Mouse (Mus musculus): ENCODE measurements at regions not wholly inside any gene's neighbourhood (a gene's known extent, or its start where the extent isn't known, plus 50 kb on each side); places are given as distances from the start of the nearest gene placed in this dataset.

DNA sequence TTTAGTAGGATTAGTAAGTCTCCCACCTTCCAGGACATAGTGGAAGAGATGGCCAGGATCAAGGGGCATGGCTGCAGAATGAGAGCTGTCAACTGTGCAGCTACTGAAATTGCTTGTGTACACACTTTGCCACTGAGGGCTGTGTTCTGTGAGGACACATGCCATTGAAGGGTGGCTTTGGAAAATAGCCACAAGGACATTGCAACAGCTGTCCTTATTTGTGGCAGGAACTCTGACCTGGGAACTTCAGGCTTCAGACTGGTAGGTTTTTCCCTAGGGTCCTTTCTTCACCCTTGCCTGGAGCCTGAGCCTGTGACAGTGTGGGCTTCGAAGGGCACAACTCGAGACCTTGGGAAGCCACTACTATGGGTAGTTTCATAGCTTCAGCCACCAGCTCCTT lies 64.2 kb upstream of the Ywhaq start:
- Histone ChIP-seq H3K4me1 (no peaks in the 10 kb centered on the region), H3K36me3 (replicated peaks; ENCODE audit: low read length) (no peaks in the 10 kb centered on the region), H3K27me3 (replicated peaks) (no peaks in the 10 kb centered on the region), H3K4me3 (replicated peaks) (no peak overlapping the region), H3K9me3 (peaks cover 9% of the 10 kb centered on the region; the same call in 1 of the 2 replicates)
- TF ChIP-seq FLI1 (IDR thresholded peaks at IDR 0.05; ENCODE audit: low read length): no peak
- no peak for TF ChIP-seq GATA1 (IDR thresholded peaks at IDR 0.05; ENCODE audit: borderline replicate concordance, low read length)

DNA sequence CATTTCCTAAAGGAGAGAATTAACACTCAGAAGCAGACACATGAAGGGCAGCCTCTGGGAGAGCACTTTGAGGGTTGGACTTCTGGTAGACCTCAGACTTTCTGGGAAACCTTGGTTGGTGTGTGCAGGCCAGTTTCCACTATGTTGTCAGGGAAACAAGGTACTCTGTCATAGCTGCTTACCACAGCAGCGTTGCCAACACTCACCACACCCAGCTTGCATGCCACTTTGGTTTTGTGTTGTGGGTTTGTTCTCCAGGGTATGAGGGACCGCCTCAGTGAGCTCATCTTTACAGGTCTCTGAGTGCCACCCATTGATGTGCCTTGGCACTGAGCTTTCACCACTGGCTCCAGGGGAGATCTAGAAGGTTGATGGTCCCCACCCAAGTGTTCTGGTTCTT lies 62.8 kb upstream of the Ywhaq start:
- Histone ChIP-seq H3K27me3 (replicated peaks) (no peaks in the 10 kb centered on the region), H3K4me3 (replicated peaks) (no peak overlapping the region), H3K36me3 (replicated peaks; ENCODE audit: low read length) (no peaks in the 10 kb centered on the region), H3K9me3 (peaks cover 9% of the 10 kb centered on the region; the same call in 1 of the 2 replicates), H3K4me1 (no peaks in the 10 kb centered on the region)
- TF ChIP-seq GATA1 (IDR thresholded peaks at IDR 0.05; ENCODE audit: borderline replicate concordance, low read length) (no peak), FLI1 (IDR thresholded peaks at IDR 0.05; ENCODE audit: low read length) (no peak)

DNA sequence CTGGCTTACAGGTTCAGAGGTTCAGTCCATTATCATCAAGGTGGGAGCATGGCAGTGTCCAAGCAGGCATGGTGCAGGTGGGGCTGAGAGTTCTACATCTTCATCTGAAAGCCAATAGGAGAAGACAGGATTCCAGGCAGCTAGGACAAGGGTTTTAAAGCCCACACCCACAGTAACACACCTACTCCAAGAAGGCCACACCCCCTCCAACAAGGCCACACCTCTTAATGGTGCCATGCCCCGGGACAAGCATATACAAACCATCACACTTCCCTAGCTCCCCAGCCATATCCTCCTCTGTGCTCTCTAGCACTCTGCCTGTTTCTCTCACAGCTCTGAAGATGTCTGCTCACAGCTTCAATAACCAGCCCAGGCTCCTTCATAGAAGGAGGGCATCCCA lies 61.8 kb upstream of the Ywhaq start:
- no peaks in the 10 kb centered on the region for H3K4me1 ChIP-seq
- no peak overlapping the region for H3K4me3 ChIP-seq (replicated peaks)
- peaks cover 6% of the 10 kb centered on the region; the same call in 1 of the 2 replicates for H3K9me3 ChIP-seq
- TF ChIP-seq GATA1 (IDR thresholded peaks at IDR 0.05; ENCODE audit: borderline replicate concordance, low read length): no peak
- TF ChIP-seq FLI1 (IDR thresholded peaks at IDR 0.05; ENCODE audit: low read length): no peak
- no peaks in the 10 kb centered on the region for H3K36me3 ChIP-seq (replicated peaks; ENCODE audit: low read length)
- H3K27me3 ChIP-seq (replicated peaks): no peaks in the 10 kb centered on the region

DNA sequence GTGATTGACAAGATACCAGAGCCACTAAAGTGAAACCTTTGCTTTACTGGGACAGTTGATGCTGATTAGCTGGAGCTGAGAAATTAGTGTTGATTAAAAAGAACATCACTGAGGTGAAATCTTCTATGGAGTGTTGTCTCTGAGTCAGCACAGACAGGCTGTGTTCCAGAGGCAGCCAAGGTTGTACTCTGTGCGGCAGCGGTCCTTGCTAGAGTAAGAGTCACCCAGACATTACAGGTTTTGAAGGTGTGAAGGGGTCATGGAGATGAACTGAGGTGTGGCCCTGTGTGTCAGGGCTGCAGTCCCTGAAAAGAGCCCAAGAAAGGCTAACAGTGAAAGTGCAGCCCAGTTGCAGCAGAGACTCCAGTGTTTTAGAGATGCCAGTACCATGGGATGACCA lies 59.1 kb upstream of the Ywhaq start:
- Histone ChIP-seq H3K27me3 (replicated peaks) (no peaks in the 10 kb centered on the region), H3K4me1 (0 out of 2 replicates have a peak, but pooled peaks cover 3% of the 10 kb centered on the region), H3K4me3 (replicated peaks) (no peak overlapping the region), H3K36me3 (replicated peaks; ENCODE audit: low read length) (no peaks in the 10 kb centered on the region), H3K9me3 (peaks cover 5% of the 10 kb centered on the region)
- TF ChIP-seq FLI1 (IDR thresholded peaks at IDR 0.05; ENCODE audit: low read length): no peak
- no peak for TF ChIP-seq GATA1 (IDR thresholded peaks at IDR 0.05; ENCODE audit: borderline replicate concordance, low read length)

DNA sequence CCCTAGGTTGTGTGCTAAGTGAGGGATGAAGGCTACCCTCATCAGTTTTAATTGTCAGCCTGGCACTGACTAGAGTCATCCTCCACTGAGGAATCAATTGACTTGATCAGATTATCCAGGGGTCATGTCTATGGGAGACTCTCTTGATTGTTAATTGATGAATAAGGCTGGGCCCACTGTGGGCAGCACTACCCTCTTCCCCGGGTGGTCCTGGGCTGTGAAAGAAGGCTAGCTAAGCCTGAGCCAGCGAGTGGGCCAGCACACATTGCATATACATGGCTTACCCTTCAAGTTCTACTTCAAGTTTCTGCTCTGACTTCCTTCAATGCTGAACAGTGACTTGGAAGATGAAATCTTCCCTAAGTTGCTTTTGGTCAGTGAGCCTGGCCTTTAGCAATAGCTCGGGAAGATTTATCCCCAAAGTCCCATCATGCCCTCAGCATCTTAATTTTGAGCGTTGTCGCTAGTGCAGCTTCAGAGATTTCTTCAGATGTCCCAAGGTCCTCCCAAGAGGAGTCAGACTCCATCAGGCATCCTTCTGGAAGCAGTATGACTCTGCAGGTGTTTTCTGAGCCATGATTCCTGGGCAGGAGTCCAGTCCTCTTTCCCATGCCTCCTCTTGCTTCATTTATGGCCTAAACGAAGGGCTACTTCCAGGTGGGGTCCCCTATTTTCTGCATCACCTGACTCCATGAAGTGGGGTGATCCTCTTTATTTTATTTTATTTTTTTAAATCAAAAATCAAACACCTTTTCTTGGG lies 55.7 kb upstream of the Ywhaq start:
- TF ChIP-seq GATA1 (IDR thresholded peaks at IDR 0.05; ENCODE audit: borderline replicate concordance, low read length) (no peak), FLI1 (IDR thresholded peaks at IDR 0.05; ENCODE audit: low read length) (no peak)
- Histone ChIP-seq H3K9me3 (peaks cover 10% of the 10 kb centered on the region), H3K36me3 (replicated peaks; ENCODE audit: low read length) (no peaks in the 10 kb centered on the region), H3K4me3 (replicated peaks) (no peak overlapping the region), H3K4me1 (0 out of 2 replicates have a peak, but pooled peaks cover 3% of the 10 kb centered on the region), H3K27me3 (replicated peaks) (no peaks in the 10 kb centered on the region)

DNA sequence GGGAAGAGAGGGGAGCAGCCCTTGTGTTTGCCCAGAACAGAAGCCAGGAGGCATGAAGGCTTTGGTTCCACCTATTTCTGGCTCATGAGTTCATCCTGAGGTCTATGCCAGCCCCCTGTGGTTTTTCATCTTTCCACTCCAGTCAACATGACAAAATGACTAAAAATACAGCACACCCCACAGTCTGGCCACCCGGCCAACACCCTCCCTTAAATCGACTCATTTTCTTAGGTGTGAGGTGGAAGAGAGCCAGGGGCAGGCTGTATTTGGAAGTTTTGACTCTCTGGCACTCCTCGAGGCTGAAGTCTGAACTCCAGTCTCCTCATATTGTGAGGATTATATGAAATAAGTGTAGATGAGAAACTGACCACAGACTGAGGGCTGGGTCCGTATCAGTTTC lies 55.0 kb upstream of the Ywhaq start:
- Histone ChIP-seq H3K4me3 (replicated peaks) (no peak overlapping the region), H3K27me3 (replicated peaks) (no peaks in the 10 kb centered on the region), H3K9me3 (peaks cover 10% of the 10 kb centered on the region), H3K36me3 (replicated peaks; ENCODE audit: low read length) (no peaks in the 10 kb centered on the region), H3K4me1 (0 out of 2 replicates have a peak, but pooled peaks cover 3% of the 10 kb centered on the region)
- TF ChIP-seq FLI1 (IDR thresholded peaks at IDR 0.05; ENCODE audit: low read length): no peak
- no peak for TF ChIP-seq GATA1 (IDR thresholded peaks at IDR 0.05; ENCODE audit: borderline replicate concordance, low read length)

DNA sequence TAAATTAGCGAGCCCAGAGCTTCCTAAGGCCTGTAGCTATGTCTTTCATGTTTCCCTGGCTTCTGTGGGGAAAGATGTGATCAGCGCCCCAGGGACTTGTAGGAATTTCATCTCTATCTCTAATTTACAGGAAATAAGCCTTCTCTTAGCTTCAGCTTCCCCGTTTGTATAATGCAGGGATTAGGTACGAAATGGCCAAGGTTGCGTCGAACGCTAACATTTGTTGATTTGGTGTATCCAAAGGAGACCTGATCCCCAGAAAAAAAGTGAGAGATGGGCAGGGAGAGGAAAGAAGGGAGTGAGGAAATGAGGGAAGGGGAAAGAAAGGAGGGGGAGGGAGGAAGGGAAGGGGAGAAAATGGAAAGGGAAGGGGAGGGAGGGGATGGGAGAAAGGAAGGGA lies 54.5 kb upstream of the Ywhaq start:
- Histone ChIP-seq H3K27me3 (replicated peaks) (no peaks in the 10 kb centered on the region), H3K4me1 (0 out of 2 replicates have a peak, but pooled peaks cover 3% of the 10 kb centered on the region), H3K36me3 (replicated peaks; ENCODE audit: low read length) (no peaks in the 10 kb centered on the region), H3K9me3 (peaks cover 10% of the 10 kb centered on the region), H3K4me3 (replicated peaks) (no peak overlapping the region)
- no peak for TF ChIP-seq FLI1 (IDR thresholded peaks at IDR 0.05; ENCODE audit: low read length)
- no peak for TF ChIP-seq GATA1 (IDR thresholded peaks at IDR 0.05; ENCODE audit: borderline replicate concordance, low read length)

DNA sequence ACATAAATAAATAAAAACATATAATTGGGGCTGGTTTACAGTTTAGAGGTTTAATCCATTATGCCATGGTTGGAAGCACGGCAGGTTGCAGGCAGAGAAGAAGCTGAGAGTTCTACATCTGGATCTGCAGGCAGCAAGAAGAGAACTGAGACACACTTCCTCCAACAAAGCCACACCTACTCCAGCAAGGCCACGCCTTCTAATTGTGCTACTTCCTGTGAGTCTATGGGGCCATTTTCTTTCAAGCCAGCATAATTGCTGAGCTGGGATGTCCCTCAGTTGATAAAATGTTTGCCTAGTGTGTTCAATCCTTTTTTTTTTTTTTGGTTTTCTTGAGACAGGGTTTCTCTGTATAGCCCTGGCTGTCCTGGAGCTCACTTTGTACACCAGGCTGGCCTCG lies 52.8 kb upstream of the Ywhaq start:
- Histone ChIP-seq H3K36me3 (replicated peaks; ENCODE audit: low read length) (no peaks in the 10 kb centered on the region), H3K4me1 (0 out of 2 replicates have a peak, but pooled peaks cover 3% of the 10 kb centered on the region), H3K9me3 (peaks cover 10% of the 10 kb centered on the region), H3K27me3 (replicated peaks) (no peaks in the 10 kb centered on the region), H3K4me3 (replicated peaks) (no peak overlapping the region)
- TF ChIP-seq FLI1 (IDR thresholded peaks at IDR 0.05; ENCODE audit: low read length): no peak
- TF ChIP-seq GATA1 (IDR thresholded peaks at IDR 0.05; ENCODE audit: borderline replicate concordance, low read length): no peak

Measured in megakaryocyte, embryonic 14.5 days (primary cell).